Mouse (Mus musculus) heart, embryonic 12.5 days (tissue): ENCODE measurements around the gene Tcp1. TPM values are rescaled to one million over a fixed set of nuclear protein-coding genes. Genes with fewer than 3 reads are reported as not detected.
A peak's percentile ranks its signal among the peaks of the same experiment; 100 is the strongest.
"Not testable (repeated sequence)": the region's sequence is repeated elsewhere in the genome, so short reads cannot be mapped to it uniquely, and the experiment has no call there.

ENCODE experiments used
- ATAC-seq: fragments of 200-750 bp; cut with Nextera tagmentation; 2 replicates; pipeline ENCODE4 v1.8.0; 2017; ENCODE audit warnings: moderate TSS enrichment, moderate library complexity; ENCODE audit not compliant: insufficient number of reproducible peaks, low FRiP score
- H3K27ac ChIP-seq: fragments of 300-500 bp; sonication (generic); 2 replicates; pipeline ENCODE4 v1.5.1; 2016; ENCODE audit warnings: mild to moderate bottlenecking, moderate library complexity; ENCODE audit not compliant: poor library complexity, severe bottlenecking
- H3K27me3 ChIP-seq: fragments of 300-500 bp; sonication (generic); replicated peaks from 2 replicates; pipeline ENCODE4 v1.6.1; 2016; ENCODE audit warnings: mild to moderate bottlenecking, moderate library complexity
- H3K36me3 ChIP-seq: fragments of 300-500 bp; sonication (generic); 2 replicates; pipeline ENCODE4 v1.6.1; 2016; ENCODE audit warnings: mild to moderate bottlenecking, moderate library complexity
- H3K4me1 ChIP-seq: fragments of 300-500 bp; sonication (generic); replicated peaks from 2 replicates; pipeline ENCODE4 v1.6.1; 2016; ENCODE audit warnings: mild to moderate bottlenecking
- H3K4me2 ChIP-seq: fragments of 300-500 bp; sonication (generic); 2 replicates; pipeline ENCODE4 v1.6.1; 2016; ENCODE audit warnings: mild to moderate bottlenecking, moderate library complexity
- H3K4me3 ChIP-seq: fragments of 300-500 bp; sonication (generic); 2 replicates; pipeline ENCODE4 v1.5.1; 2016; ENCODE audit warnings: mild to moderate bottlenecking
- H3K9ac ChIP-seq: fragments of 300-500 bp; sonication (generic); 2 replicates; pipeline ENCODE4 v1.6.1; 2016; ENCODE audit warnings: mild to moderate bottlenecking, moderate library complexity
- H3K9me3 ChIP-seq: fragments of 300-500 bp; sonication (generic); replicated peaks from 2 replicates; pipeline ENCODE4 v1.6.1; 2016; ENCODE audit warnings: mild to moderate bottlenecking, moderate library complexity
- WGBS: fragments of 180-500 bp; shearing (Covaris S2); methylation state at CpG from one replicate; pipeline ENCODE4 v1.1.7; 2016; 5-methylcytosine and 5-hydroxymethylcytosine counted together
- polyA plus RNA-seq: library from polyadenylated mRNA; unstranded; fragments of >200 nt; fragmentation: Nextera tagmentation; extraction: Ambion mirVana; gene quantifications from 2 replicates; pipeline ENCODE4 v1.2.1, GENCODE M21; 2016

Gene Tcp1
- polyA plus RNA-seq, 1 experiment from 2014 or later, result 410 TPM

- Histone ChIP-seq H3K27ac (peak within 1 kb of the TSS; percentile 89), H3K9me3 (no peaks in the 10 kb centered on the region), H3K4me3 (peak within 1 kb of the TSS; percentile 88), H3K4me2 (peak within 1 kb of the TSS; percentile 80), H3K4me1 (peaks cover 3% of the 10 kb centered on the region; the same call in 1 of the 2 replicates), H3K9ac (peak within 1 kb of the TSS; percentile 97), H3K36me3 (peaks cover 55% of the 10 kb centered on the region), H3K27me3 (no peaks in the 10 kb centered on the region)
- ATAC-seq, result peak; percentile 99
- WGBS, result under 1% methylated on average over 56 of the region's 56 CpGs
Measured at GRCm38 (mm10) chr17:12915881-12916583, 531 bp downstream of the Tcp1 start, which contains the start of gene Mrpl18. Gene Mrpl18 (minus strand): TSS chr17:12916345.

- WGBS, result under 1% methylated on average over 40 of the region's 40 CpGs
- no peaks in the 10 kb centered on the region for H3K27me3 ChIP-seq
Measured at GRCm38 (mm10) chr17:12916588-12917380, 1.3 kb downstream of the Tcp1 start.

GRCm38 (mm10) chr17:12921073-12921472 lies 5.6 kb downstream of the Tcp1 start:
- 90% methylated on average over 1 of the region's 1 CpGs for WGBS
- H3K9me3 ChIP-seq, result no peaks in the 10 kb centered on the region
- H3K27ac ChIP-seq, result no peak overlapping the region
- H3K9ac ChIP-seq, result no peak overlapping the region
- no peaks in the 10 kb centered on the region for H3K4me1 ChIP-seq
- no peak for ATAC-seq
- no peak overlapping the region for H3K4me3 ChIP-seq
- H3K27me3 ChIP-seq, result no peaks in the 10 kb centered on the region
- no peak overlapping the region for H3K4me2 ChIP-seq
- H3K36me3 ChIP-seq, result peaks cover 69% of the 10 kb centered on the region

More at GRCm38 (mm10) chr17:12916588-12917380, 1.3 kb downstream of the Tcp1 start:
- Histone ChIP-seq H3K4me2 (peak overlapping the region; percentile 80), H3K9ac (peak overlapping the region; percentile 97), H3K9me3 (no peaks in the 10 kb centered on the region), H3K4me1 (peaks cover 3% of the 10 kb centered on the region; the same call in 1 of the 2 replicates), H3K36me3 (peaks cover 52% of the 10 kb centered on the region), H3K4me3 (peak overlapping the region; percentile 88), H3K27ac (peak overlapping the region; percentile 89)
- peak; percentile 76 for ATAC-seq

GRCm38 (mm10) chr17:12925001-12925400 lies 9.5 kb downstream of the Tcp1 start:
- Histone ChIP-seq H3K4me2 (no peak overlapping the region), H3K36me3 (peaks cover 68% of the 10 kb centered on the region), H3K9me3 (no peaks in the 10 kb centered on the region), H3K9ac (no peak overlapping the region), H3K27ac (no peak overlapping the region), H3K27me3 (no peaks in the 10 kb centered on the region), H3K4me3 (no peak overlapping the region), H3K4me1 (no peaks in the 10 kb centered on the region)
- 92% methylated on average over 3 of the region's 3 CpGs for WGBS
- ATAC-seq, result no peak

GRCm38 (mm10) chr17:12925703-12926180 lies 10.2 kb downstream of the Tcp1 start:
- 87% methylated on average over 8 of the region's 8 CpGs for whole genome bisulfite sequencing
- no peaks in the 10 kb centered on the region for H3K4me1 ChIP-seq
- no peak for ATAC-seq
- H3K4me3 ChIP-seq, result no peak overlapping the region
- H3K36me3 ChIP-seq, result peaks cover 61% of the 10 kb centered on the region
- no peak overlapping the region for H3K4me2 ChIP-seq
- no peak overlapping the region for H3K9ac ChIP-seq
- H3K9me3 ChIP-seq, result no peaks in the 10 kb centered on the region
- no peaks in the 10 kb centered on the region for H3K27me3 ChIP-seq
- H3K27ac ChIP-seq, result no peak overlapping the region

GRCm38 (mm10) chr17:12931576-12931975 lies 16.1 kb downstream of the Tcp1 start:
- not testable (repeated sequence) for H3K9ac ChIP-seq, H3K4me1 ChIP-seq, ATAC-seq, H3K4me2 ChIP-seq, H3K36me3 ChIP-seq, H3K27me3 ChIP-seq, H3K27ac ChIP-seq, H3K9me3 ChIP-seq, H3K4me3 ChIP-seq
- 86% methylated on average over 5 of the region's 5 CpGs for WGBS

GRCm38 (mm10) chr17:12935719-12936118 lies 20.2 kb downstream of the Tcp1 start:
- H3K9ac ChIP-seq, result no peak overlapping the region
- no peak overlapping the region for H3K4me3 ChIP-seq
- 64% methylated on average over 4 of the region's 4 CpGs for WGBS
- no peaks in the 10 kb centered on the region; the same call in 1 of the 2 replicates for H3K27me3 ChIP-seq
- no peak for ATAC-seq
- H3K4me1 ChIP-seq, result peaks cover 9% of the 10 kb centered on the region
- H3K9me3 ChIP-seq, result no peaks in the 10 kb centered on the region
- no peak overlapping the region for H3K27ac ChIP-seq
- H3K36me3 ChIP-seq, result no peaks in the 10 kb centered on the region
- no peak overlapping the region for H3K4me2 ChIP-seq

- Histone ChIP-seq H3K9ac (no peak overlapping the region), H3K36me3 (peaks cover 2% of the 10 kb centered on the region; the same call in 1 of the 2 replicates), H3K4me2 (no peak overlapping the region), H3K4me3 (no peak overlapping the region), H3K9me3 (no peaks in the 10 kb centered on the region), H3K27me3 (no peaks in the 10 kb centered on the region; the same call in 1 of the 2 replicates), H3K4me1 (peaks cover 11% of the 10 kb centered on the region), H3K27ac (no peak overlapping the region)
- ATAC-seq, result no peak
- WGBS, result 62% methylated on average over 2 of the region's 2 CpGs
Measured at GRCm38 (mm10) chr17:12937412-12937970, 22.0 kb downstream of the Tcp1 start.

GRCm38 (mm10) chr17:12938077-12938476 lies 22.6 kb downstream of the Tcp1 start:
- WGBS, result 58% methylated on average over 2 of the region's 2 CpGs
- Histone ChIP-seq H3K27me3 (no peaks in the 10 kb centered on the region; the same call in 1 of the 2 replicates), H3K4me2 (no peak overlapping the region), H3K9me3 (no peaks in the 10 kb centered on the region), H3K27ac (no peak overlapping the region), H3K4me3 (no peak overlapping the region), H3K9ac (no peak overlapping the region), H3K36me3 (peaks cover 8% of the 10 kb centered on the region), H3K4me1 (peaks cover 11% of the 10 kb centered on the region)
- ATAC-seq, result no peak

GRCm38 (mm10) chr17:12939377-12940148 lies 24.1 kb downstream of the Tcp1 start:
- WGBS, result 53% methylated on average over 3 of the region's 12 CpGs
- 0 out of 2 replicates have a peak, but pooled peaks have one; percentile 15 for ATAC-seq
- H3K4me3 ChIP-seq, result peak overlapping the region; percentile 42
- H3K9me3 ChIP-seq, H3K27me3 ChIP-seq, H3K27ac ChIP-seq: not testable (repeated sequence)
- H3K9ac ChIP-seq, result peak overlapping the region; percentile 65
- H3K4me2 ChIP-seq, result peak overlapping the region; percentile 84
- H3K4me1 ChIP-seq, result peaks cover 11% of the 10 kb centered on the region
- peaks cover 19% of the 10 kb centered on the region for H3K36me3 ChIP-seq
